Mouse (Mus musculus): ENCODE data around the gene Pard3.

DNA sequence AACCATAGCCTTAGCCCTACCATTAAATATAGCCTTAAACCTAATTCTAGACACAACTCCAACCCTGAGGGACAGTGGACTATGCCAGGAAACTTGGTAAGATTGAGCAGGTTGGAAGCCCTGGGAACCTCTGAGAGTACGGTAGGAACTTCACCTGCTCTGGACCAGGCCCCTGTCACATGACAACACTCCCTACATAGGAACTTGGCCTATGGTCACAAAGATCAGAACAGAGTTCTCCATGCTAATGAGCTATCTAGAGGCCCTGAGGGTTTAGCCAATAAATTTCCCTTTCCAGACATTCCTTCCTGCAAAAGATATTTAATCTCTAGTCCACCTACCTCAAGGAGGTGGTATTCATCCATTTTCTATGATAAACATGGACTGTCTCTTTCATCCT, 41.9 kb upstream of the Pard3 start:
- TF ChIP-seq CTCF (IDR thresholded peaks at IDR 0.05; ENCODE audit: low read depth) = no peak
- no peak for TF ChIP-seq EP300 (IDR thresholded peaks at IDR 0.05; ENCODE audit: low read depth)
